Mouse (Mus musculus) urinary bladder, adult 2 months (tissue): ENCODE data around the gene Ehd4. TPM values are rescaled to one million over a fixed set of nuclear protein-coding genes. Genes with fewer than 3 reads are reported as not detected.

Experiments used
- polyA plus RNA-seq: library from polyadenylated mRNA; depleted of rRNA; stranded (reverse); fragments of >200 nt; gene quantifications from 2 replicates; pipeline ENCODE4 v1.2.3, GENCODE M21; 2012; rRNA removed

The Ehd4 gene
- polyA plus RNA-seq, 1 experiment = 142 TPM

Other genes with a start within 250 kb of the Ehd4 start
- 15.9 and 19.5 TPM in 2 replicates for gene Mapkbp1, start 181.9 kb downstream of the Ehd4 start, polyA plus RNA-seq
- 5.5 and 6.2 TPM in 2 replicates for gene Jmjd7, start 127.1 kb downstream of the Ehd4 start, polyA plus RNA-seq
- 3.6 and 3.9 TPM in 2 replicates for gene Gm28042, start 127.1 kb downstream of the Ehd4 start, polyA plus RNA-seq
- 4.5 and 4.6 TPM in 2 replicates for gene Pla2g4b, start 121.2 kb downstream of the Ehd4 start, polyA plus RNA-seq
- 0.72 and 0.80 TPM in 2 replicates for gene Pla2g4e, start 90.7 kb upstream of the Ehd4 start, polyA plus RNA-seq
- not detected in 2 replicates for gene Pla2g4d, start 134.6 kb upstream of the Ehd4 start, polyA plus RNA-seq
- 0.96 and 1.2 TPM in 2 replicates for gene Pla2g4f, start 159.6 kb upstream of the Ehd4 start, polyA plus RNA-seq
- gene Vps39, start 198.5 kb upstream of the Ehd4 start, polyA plus RNA-seq = 26.4 and 26.6 TPM in 2 replicates
- gene Ganc, start 249.3 kb upstream of the Ehd4 start, polyA plus RNA-seq = 13.5 and 14.7 TPM in 2 replicates
- 26.2 and 30.7 TPM in 2 replicates for gene Tmem87a, start 249.5 kb upstream of the Ehd4 start, polyA plus RNA-seq